Mouse (Mus musculus) liver, embryonic 14.5 days (tissue): ENCODE measurements around the gene Ccdc61. TPM values are rescaled to one million over a fixed set of nuclear protein-coding genes. Genes with fewer than 3 reads are reported as not detected.

ENCODE experiments used
- ATAC-seq: fragments of 200-750 bp; cut with Nextera tagmentation; 2 replicates; pipeline ENCODE4 v1.8.0; 2017; ENCODE audit warnings: moderate number of reproducible peaks, mild to moderate bottlenecking, moderate library complexity; ENCODE audit not compliant: insufficient read depth
- DNase-seq, 3 experiments: peaks; one replicate each; pipeline ENCODE4 v3.0.0-alpha.2; 2012 to 2013; ENCODE audit warnings: low read depth in 3 of 3, low spot score in 3 of 3
- H3K27ac ChIP-seq: fragments of 300-500 bp; sonication (generic); 2 replicates; pipeline ENCODE4 v1.5.1; 2014; ENCODE audit warnings: moderate library complexity, mild to moderate bottlenecking, control low read depth, inconsistent platforms
- H3K27me3 ChIP-seq: fragments of 300-500 bp; sonication (generic); 2 replicates; pipeline ENCODE4 v1.6.1; 2014; ENCODE audit warnings: mild to moderate bottlenecking, low read length, moderate library complexity; ENCODE audit not compliant: control insufficient read depth, insufficient read depth
- H3K36me3 ChIP-seq: fragments of 300-500 bp; sonication (generic); replicated peaks from 2 replicates; pipeline ENCODE4 v1.6.1; 2014; ENCODE audit warnings: low read depth; ENCODE audit not compliant: control insufficient read depth, insufficient read depth
- H3K4me1 ChIP-seq, 2 experiments: fragments of 200-500 bp in 1 of 2; fragments of 300-500 bp in 1 of 2; sonication (generic) in 1 of 2; replicated peaks; 2 replicates each; pipeline ENCODE4 v1.6.1; 2012 to 2014; ENCODE audit warnings: antibody characterized with exemption in 1 of 2, inconsistent platforms in 1 of 2, low read length in 1 of 2; ENCODE audit not compliant: control insufficient read depth in 2 of 2, insufficient read depth in 2 of 2
- H3K4me2 ChIP-seq: fragments of 300-500 bp; sonication (generic); 2 replicates; pipeline ENCODE4 v1.6.1; 2014; ENCODE audit warnings: low read depth, mild to moderate bottlenecking, control low read depth, moderate library complexity
- H3K4me3 ChIP-seq, 2 experiments: fragments of 200-500 bp in 1 of 2; fragments of 300-500 bp in 1 of 2; sonication (generic) in 1 of 2; 2 replicates each; pipeline ENCODE4 v1.5.1; 2012 to 2014; ENCODE audit warnings: low read depth in 2 of 2, low read length in 2 of 2, mild to moderate bottlenecking in 2 of 2, control low read depth in 1 of 2, inconsistent platforms in 1 of 2, moderate library complexity in 1 of 2; ENCODE audit not compliant: insufficient read depth in 1 of 2
- H3K9ac ChIP-seq: fragments of 300-500 bp; sonication (generic); replicated peaks from 2 replicates; pipeline ENCODE4 v1.6.1; 2014; ENCODE audit warnings: mild to moderate bottlenecking, control low read depth, moderate library complexity
- H3K9me3 ChIP-seq: fragments of 300-500 bp; sonication (generic); 2 replicates; pipeline ENCODE4 v1.6.1; 2016; ENCODE audit warnings: low read length, mixed read lengths; ENCODE audit not compliant: control insufficient read depth
- CTCF ChIP-seq: IDR thresholded peaks from 2 replicates; pipeline ENCODE4 v1.5.1; 2016; ENCODE audit warnings: antibody characterized with exemption, low read depth, control low read depth
- EP300 ChIP-seq: IDR thresholded peaks from 2 replicates; pipeline ENCODE4 v1.6.1; 2016; ENCODE audit warnings: antibody characterized with exemption, low read depth
- WGBS: fragments of 180-500 bp; shearing (Covaris S2); extraction: QIAGEN DNeasy Blood & Tissue Kit; methylation state at CpG from one replicate; pipeline ENCODE4 v1.1.7; 2014; ENCODE audit not compliant: insufficient replicate concordance; 5-methylcytosine and 5-hydroxymethylcytosine counted together
- polyA plus RNA-seq, 2 experiments: library from polyadenylated mRNA; depleted of rRNA in 1 of 2; stranded (reverse) in 1 of 2; unstranded in 1 of 2; fragments of >200 nt; fragmentation: Nextera tagmentation in 1 of 2; extraction: Ambion mirVana in 1 of 2; gene quantifications; 2 replicates each; pipeline versions ENCODE4 v1.2.1 to v1.2.3; 2012 to 2014

The Ccdc61 gene
- polyA plus RNA-seq, 2 experiments: 5.5 to 10.0 TPM

GRCm38 (mm10) chr7:18950523-18951315 is 40.5 kb upstream of the Ccdc61 start:
- Histone ChIP-seq H3K27ac (no peak overlapping the region), H3K4me1 (no peaks in the 10 kb centered on the region; a peak in 2 of 4 replicates), H3K4me2 (no peak overlapping the region), H3K36me3 (no peaks in the 10 kb centered on the region), H3K4me3 (no peak overlapping the region), H3K9ac (no peak overlapping the region), H3K27me3 (no peaks in the 10 kb centered on the region), H3K9me3 (no peaks in the 10 kb centered on the region)
- TF ChIP-seq EP300 (no peak), CTCF (no peak)
- WGBS: 10% methylated on average over 18 of the region's 18 CpGs
- DNase-seq (no peak), ATAC-seq (no peak)

GRCm38 (mm10) chr7:18949781-18950522 is 39.7 kb upstream of the Ccdc61 start:
- H3K27me3 ChIP-seq: no peaks in the 10 kb centered on the region
- H3K4me1 ChIP-seq: no peaks in the 10 kb centered on the region; a peak in 2 of 4 replicates
- no peak for TF ChIP-seq CTCF
- no peak for TF ChIP-seq EP300
- no peaks in the 10 kb centered on the region for H3K9me3 ChIP-seq
- no peaks in the 10 kb centered on the region for H3K36me3 ChIP-seq
- DNase-seq (no peak), ATAC-seq (no peak)
- no peak overlapping the region for H3K9ac ChIP-seq
- WGBS: 29% methylated on average over 12 of the region's 12 CpGs
- no peak overlapping the region for H3K4me2 ChIP-seq
- H3K27ac ChIP-seq: no peak overlapping the region
- no peak overlapping the region for H3K4me3 ChIP-seq

- no peak for DNase-seq
- no peak overlapping the region for H3K4me2 ChIP-seq
- TF ChIP-seq EP300 (no peak), CTCF (no peak)
Measured at GRCm38 (mm10) chr7:18948151-18948550, 37.9 kb upstream of the Ccdc61 start.

GRCm38 (mm10) chr7:18942815-18943214 is 32.6 kb upstream of the Ccdc61 start:
- no peak overlapping the region for H3K4me3 ChIP-seq
- WGBS: 56% methylated on average over 9 of the region's 9 CpGs
- ATAC-seq: no peak

More at GRCm38 (mm10) chr7:18948151-18948550, 37.9 kb upstream of the Ccdc61 start:
- Histone ChIP-seq H3K4me3 (no peak overlapping the region), H3K27ac (no peak overlapping the region), H3K4me1 (no peaks in the 10 kb centered on the region; a peak in 2 of 4 replicates), H3K36me3 (no peaks in the 10 kb centered on the region), H3K9me3 (no peaks in the 10 kb centered on the region), H3K27me3 (no peaks in the 10 kb centered on the region), H3K9ac (no peak overlapping the region)
- no peak for ATAC-seq
- WGBS: 36% methylated on average over 6 of the region's 6 CpGs

GRCm38 (mm10) chr7:18942376-18942775 is 32.2 kb upstream of the Ccdc61 start:
- H3K9ac ChIP-seq: no peak overlapping the region
- no peak overlapping the region for H3K4me3 ChIP-seq
- H3K4me1 ChIP-seq: no peaks in the 10 kb centered on the region
- WGBS: 31% methylated on average over 1 of the region's 1 CpGs
- H3K9me3 ChIP-seq: no peaks in the 10 kb centered on the region
- ATAC-seq: no peak
- no peak overlapping the region for H3K4me2 ChIP-seq
- H3K27me3 ChIP-seq: no peaks in the 10 kb centered on the region
- no peak overlapping the region for H3K27ac ChIP-seq
- H3K36me3 ChIP-seq: no peaks in the 10 kb centered on the region
- TF ChIP-seq EP300: no peak
- TF ChIP-seq CTCF: no peak
- DNase-seq: no peak

More at GRCm38 (mm10) chr7:18942815-18943214, 32.6 kb upstream of the Ccdc61 start:
- Histone ChIP-seq H3K9me3 (no peaks in the 10 kb centered on the region), H3K4me2 (no peak overlapping the region), H3K36me3 (no peaks in the 10 kb centered on the region), H3K4me1 (no peaks in the 10 kb centered on the region), H3K9ac (no peak overlapping the region), H3K27me3 (no peaks in the 10 kb centered on the region), H3K27ac (no peak overlapping the region)
- TF ChIP-seq EP300: no peak
- no peak for TF ChIP-seq CTCF
- no peak for DNase-seq
